Mouse (Mus musculus) gastrocnemius, postnatal 36 days (tissue): ENCODE measurements around the gene Lor. TPM values are rescaled to one million over a fixed set of nuclear protein-coding genes. Genes with fewer than 3 reads are reported as not detected.

Experiments used
- DNase-seq, 2 experiments: peaks; one replicate each; pipeline ENCODE4 v3.0.0; 2022
- intact Hi-C: fragments of 180-260 bp; cut with DNase I; formaldehyde crosslinking; loops from one replicate; pipeline ENCODE4 v1.15.1; 2025
- long read RNA-seq, 2 experiments: library from polyadenylated mRNA; stranded (forward); transcript quantifications; one replicate each; pipeline ENCODE4 v2.0.0; 2021
- microRNA-seq, 2 experiments: library from miRNA; unstranded; fragments of <30 nt; microRNA quantifications; one replicate each; pipeline ENCODE4 v1.2.0; 2021
- total RNA-seq, 2 experiments: library from RNA; stranded (reverse); gene quantifications; 2 replicates each; pipeline ENCODE4 v1.2.3; 2021

Gene Lor
- total RNA-seq, result not detected
- long read RNA-seq, experiment 1, result 0 reads
- long read RNA-seq, experiment 2, result 0 reads

DNA sequence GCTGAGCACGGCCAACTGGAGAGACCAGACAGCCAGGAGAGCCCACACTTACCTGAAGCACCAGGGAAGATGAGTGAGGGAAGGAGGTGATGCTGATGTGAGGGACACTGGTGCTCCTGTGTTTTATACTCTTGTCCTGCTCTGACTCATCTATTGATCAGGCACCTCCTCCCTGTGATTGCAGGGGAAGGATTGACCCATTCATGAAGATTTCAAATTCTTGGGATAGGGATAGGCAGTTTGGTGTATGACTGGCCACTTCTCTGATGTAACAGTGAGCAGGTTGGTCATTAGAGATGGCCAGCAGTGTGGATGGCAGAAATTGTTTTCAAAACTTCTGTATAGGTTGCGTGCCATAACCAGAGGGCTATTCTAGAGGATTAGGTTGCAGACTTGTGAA, at the start of gene Lor:
Gene Lor (minus strand): TSS at position 101 of the 400 bp plus-strand sequence.
- DNase-seq, result no peak
- intact Hi-C loops, result no loop called here

GRCm38 (mm10) chr3:92123847-92124246, 40.9 kb upstream of the Lor start, which contains the start of gene Prr9:
Gene Prr9 (minus strand): TSS chr3:92123947.
- DNase-seq, result no peak
- intact Hi-C loops, result no loop called here

- intact Hi-C loops, result no loop called here
These were observed 38.0 kb upstream of the Lor start for GRCm38 (mm10) chr3:92120902-92121301.

DNA sequence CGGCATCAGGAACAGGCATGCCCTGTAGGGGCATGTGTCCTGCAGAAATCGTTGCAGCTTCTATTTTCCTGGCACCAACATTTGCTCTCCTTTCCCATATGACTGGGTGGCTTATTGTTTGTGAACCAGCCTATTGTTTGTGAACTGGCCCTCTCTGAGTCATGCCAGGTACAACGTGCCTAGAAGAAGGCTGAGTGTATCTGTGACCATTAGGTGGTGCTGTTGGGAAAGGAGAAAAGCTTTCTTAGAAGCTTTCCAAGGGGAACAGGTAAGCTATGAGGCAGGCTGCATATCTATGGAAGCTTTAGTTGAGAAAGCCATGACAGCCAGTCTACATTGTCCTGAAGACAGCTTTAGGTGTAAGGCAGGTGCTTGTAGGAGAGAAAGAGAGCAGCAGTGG, 35.0 kb upstream of the Lor start:
- intact Hi-C loops, result no loop called here
- DNase-seq, result no peak

More at GRCm38 (mm10) chr3:92120902-92121301, 38.0 kb upstream of the Lor start:
- no peak for DNase-seq

GRCm38 (mm10) chr3:92111526-92111925, 28.6 kb upstream of the Lor start:
- intact Hi-C loops, result no loop called here
- no peak for DNase-seq

- intact Hi-C loops, result no loop called here
- DNase-seq, result no peak
These were observed 27.8 kb upstream of the Lor start for GRCm38 (mm10) chr3:92110790-92111189.

- DNase-seq, result no peak
- intact Hi-C loops, result no loop called here
These were observed 23.6 kb upstream of the Lor start for GRCm38 (mm10) chr3:92106582-92106981.

DNA sequence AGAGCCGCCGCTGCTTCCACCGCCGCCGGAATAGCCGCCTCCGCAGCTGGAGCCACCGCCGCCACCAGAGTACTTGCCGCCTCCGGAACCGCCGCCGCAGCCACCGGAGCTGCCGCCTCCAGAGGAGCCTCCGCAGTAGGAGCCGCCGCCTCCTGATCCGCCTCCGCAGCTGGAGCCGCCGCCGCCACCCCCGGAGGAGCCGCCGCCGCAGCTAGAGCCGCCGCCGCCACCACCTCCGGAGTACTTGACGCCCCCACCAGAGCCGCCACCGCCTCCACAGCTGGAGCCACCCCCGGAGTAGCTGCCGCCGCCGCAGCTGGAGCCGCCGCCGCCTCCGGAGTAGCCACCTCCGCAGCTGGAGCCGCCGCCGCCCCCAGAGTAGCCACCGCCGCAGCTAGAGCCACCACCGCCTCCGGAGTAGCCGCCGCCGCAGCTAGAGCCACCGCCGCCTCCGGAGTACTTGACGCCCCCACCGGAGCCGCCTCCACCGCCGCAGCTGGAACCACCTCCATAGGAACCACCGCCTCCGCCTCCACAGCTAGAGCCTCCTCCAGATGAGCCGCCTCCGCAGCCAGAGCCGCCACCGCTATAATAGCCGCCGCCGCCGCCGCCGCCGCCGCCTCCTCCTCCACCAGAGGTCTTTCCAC, 1.5 kb downstream of the Lor start:
- no peak for DNase-seq
- intact Hi-C loops, result no loop called here

GRCm38 (mm10) chr3:92080462-92081284, 2.3 kb downstream of the Lor start:
- intact Hi-C loops, result no loop called here
- DNase-seq, result peak; percentile 27 to 46

DNA sequence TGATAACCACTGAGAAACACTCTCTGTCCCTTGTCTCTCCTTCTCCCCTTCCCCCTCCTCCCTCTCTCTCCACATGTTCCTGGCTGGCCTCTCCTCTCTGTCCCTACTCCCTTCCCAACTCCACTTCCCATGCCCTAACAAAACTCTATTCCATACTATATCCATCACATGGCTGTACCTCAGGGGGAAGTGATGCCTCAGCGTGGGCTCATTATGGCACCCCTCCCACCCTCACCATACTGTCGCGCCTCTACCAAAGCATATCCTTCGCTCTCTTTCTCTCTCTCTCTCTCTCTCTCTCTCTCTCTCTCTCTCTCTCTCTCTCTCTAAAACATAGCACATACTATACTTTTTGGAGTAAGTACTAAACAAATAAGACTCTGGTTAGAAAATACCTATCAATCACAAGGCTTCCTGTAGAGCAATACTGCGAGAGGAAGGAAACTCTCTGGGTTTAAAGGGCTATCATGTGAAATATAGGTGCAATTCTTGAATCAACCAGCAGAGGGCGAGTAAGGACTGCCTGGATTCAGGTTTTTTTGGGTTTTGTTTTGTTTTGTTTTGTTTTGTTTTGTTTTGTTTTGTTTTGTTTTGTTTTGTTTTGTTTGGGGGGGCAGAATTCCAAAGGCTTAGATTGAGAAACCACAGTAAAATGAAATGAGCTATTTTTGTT, 32.4 kb downstream of the Lor start:
- intact Hi-C loops, result no loop called here
- no peak for DNase-seq

GRCm38 (mm10) chr3:92033892-92034291, 49.0 kb downstream of the Lor start:
- no peak for DNase-seq
- intact Hi-C loops, result no loop called here

DNA sequence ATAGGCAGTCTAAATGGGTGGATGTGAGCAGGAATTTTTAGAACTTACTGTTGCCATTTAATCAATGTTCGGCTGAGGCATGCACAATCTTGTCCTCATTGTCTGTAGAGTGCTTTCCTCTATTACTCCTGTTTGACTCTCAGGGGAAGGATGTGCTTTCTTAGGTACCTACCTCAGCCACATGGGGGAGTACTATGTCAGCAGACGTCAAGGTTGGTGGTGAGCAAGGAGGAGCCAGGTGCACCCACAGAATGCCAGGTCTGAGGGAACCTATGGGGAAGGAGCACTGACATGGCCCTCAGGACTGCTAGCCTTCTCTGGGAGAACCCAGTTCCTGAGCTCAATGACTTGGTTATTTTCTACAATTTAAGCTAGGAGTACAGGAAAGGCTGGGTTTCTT, 49.7 kb downstream of the Lor start:
- no peak for DNase-seq
- intact Hi-C loops, result no loop called here

Small RNA genes within 50 kb of the gene (microRNA-seq; reads per million reads assigned to microRNA genes)
- 0 reads per million in 2 experiments for gene Gm25145

Other genes with a start within 250 kb of the Lor start
- not detected for gene Pglyrp3, start 68.6 kb downstream of the Lor start, total RNA-seq
- gene Prr9, start 40.8 kb upstream of the Lor start, total RNA-seq, result not detected
- gene Lelp1, start 59.6 kb upstream of the Lor start, total RNA-seq, result not detected
- not detected for gene Sprr2a1, start 132.7 kb upstream of the Lor start, total RNA-seq
- gene Sprr2a2, start 132.8 kb upstream of the Lor start, total RNA-seq, result not detected
- not detected for gene Sprr2a3, start 202.3 kb upstream of the Lor start, total RNA-seq
- gene Sprr2b, start 233.5 kb upstream of the Lor start, total RNA-seq, result not detected